Mouse (Mus musculus): ENCODE results near the gene Rhpn2.
A peak's percentile ranks its signal among the peaks of the same experiment; 100 is the strongest.

The Rhpn2 gene

GRCm38 (mm10) chr7:35349022-35349421, 15.1 kb downstream of the Rhpn2 start:
- no peak for DNase-seq

- DNase-seq, result no peak
Observed at GRCm38 (mm10) chr7:35349886-35350684, 16.1 kb downstream of the Rhpn2 start.

DNA sequence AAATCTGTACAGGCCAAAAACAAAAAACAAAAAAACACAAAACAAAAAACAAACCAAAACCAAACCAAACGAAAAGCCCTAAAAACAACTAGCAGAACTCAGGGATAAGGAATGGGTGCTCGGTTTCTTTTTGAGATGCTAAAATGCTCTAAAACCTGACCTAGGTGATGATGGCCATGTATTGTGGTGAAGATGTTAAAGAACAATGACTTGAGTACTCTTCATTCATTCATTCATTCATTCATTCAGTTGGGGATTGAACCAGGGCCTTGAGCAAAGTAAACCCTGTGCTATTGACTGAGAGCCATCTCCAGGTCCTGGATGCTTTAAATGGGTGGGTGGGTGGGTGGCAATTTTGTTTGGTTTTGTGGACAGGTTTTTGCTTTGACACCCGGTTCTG, 17.2 kb downstream of the Rhpn2 start:
- DNase-seq, result no peak

- DNase-seq, result no peak
Observed at GRCm38 (mm10) chr7:35353306-35353705, 19.3 kb downstream of the Rhpn2 start.

- peak in 1 of 2 experiments; percentile 21 for DNase-seq
Observed at GRCm38 (mm10) chr7:35355303-35355872, 21.4 kb downstream of the Rhpn2 start.

DNA sequence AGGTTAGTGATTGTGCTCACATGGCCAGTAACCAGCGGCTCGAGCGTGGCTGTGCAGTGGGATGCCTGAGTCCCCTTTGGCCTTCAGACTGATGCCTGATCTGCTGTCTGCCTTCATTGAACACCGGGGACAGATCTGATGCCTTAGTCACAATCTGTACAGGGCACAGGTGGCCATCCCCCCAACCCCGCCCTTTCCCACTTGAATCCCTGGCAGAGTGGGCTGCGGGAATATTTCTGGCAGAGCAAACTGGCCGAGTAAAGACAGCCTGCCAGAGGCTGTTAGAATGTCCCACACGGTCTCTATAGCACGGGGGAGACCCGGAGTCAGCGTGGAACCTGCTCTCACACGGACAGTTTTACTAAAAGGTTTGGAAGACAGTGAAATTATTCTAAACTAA, 23.7 kb downstream of the Rhpn2 start:
- DNase-seq, result peak; percentile 25 to 35

DNA sequence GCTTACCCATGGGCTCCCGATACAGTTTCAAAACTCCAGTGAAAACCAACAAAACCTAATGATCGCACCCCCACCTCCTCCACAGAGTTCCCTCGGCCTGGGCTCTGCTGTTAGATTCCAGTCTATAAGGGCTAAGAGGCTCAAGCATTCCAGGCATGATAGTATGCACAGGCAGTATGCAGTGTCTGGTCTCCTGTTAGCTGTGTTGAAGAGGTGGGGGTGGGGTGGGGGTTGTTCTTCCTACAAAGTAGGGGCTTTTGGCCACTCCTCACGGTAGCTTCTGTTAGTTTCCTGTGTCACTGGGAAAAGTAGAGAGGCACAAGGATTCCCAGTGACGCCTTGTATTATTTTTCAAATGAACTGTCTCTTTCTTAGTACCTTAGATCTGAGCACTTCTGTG, 28.3 kb downstream of the Rhpn2 start:
- DNase-seq, result no peak

DNA sequence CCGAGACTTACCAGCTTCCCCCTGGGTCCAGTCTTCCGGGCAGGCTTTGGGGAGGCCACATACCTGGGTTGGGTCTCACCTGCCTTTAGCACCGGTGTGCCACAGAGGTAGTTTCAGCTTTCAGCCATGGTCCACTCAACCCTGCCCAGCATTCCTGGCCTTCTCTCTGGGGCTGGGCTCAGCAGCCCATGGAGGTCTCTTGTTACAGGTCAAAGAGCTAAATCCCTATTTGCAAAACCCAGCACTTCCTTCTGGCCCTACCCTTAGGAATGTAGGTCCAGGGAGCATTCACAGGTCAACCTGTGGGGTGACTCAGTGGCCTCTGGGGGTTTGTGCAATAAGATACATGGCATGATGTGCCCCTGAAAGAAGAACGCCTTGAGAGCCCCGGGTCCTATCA, 28.9 kb downstream of the Rhpn2 start:
- no peak for DNase-seq

DNA sequence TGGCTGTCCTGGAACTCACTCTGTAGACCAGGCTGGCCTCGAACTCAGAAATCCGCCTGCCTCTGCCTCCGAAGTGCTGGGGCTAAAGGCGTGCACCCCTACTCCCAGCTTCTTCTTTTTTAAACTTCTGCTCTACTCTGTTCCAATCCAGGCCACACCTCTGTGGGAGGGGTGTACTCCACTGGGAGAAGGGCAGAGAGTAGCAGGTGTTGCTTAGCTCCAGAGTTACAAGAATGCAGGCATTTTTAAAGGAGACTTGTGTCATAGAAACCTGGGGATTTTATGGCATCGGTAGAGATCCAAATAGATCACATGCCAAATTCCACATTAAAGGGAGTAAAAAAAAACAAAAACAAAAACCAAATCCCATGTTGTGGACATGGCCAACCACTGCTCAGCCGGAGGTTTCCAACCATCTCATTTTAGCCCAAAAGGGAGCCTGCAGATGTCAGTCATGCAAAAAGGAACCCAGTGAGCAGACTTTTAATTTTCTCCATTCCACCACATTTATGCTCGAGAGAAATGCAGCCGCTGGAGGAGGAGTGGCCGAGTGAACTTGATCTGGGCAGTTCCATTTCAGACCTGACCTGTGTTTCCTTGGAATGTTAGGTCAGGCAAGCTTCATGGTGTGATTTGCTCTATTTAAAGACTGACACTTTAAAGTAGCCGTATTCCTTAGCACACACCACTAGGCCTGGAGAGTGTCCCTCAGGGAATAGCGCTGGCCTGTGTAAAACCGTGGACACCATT, 31.4 kb downstream of the Rhpn2 start:
- DNase-seq, result no peak

DNA sequence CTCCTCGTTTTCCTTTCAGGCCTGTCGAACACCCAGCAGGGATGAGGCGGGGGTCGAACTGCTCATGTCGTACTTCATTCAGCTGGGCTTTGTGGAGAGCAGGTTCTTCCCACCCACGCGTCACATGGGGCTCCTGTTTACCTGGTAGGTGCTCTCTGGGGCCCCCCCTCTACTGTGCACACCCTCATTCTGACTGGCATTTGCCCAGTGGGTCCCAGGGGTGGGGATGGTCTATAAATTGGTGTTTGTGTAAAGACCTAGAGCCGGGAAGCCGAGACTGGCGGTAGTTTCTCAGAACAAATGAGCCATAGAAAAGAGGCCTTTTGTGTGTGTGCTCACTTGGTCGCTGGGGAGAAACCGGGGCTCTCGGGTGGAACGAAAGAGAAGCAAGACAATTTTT, 37.1 kb downstream of the Rhpn2 start:
- DNase-seq, result no peak

DNA sequence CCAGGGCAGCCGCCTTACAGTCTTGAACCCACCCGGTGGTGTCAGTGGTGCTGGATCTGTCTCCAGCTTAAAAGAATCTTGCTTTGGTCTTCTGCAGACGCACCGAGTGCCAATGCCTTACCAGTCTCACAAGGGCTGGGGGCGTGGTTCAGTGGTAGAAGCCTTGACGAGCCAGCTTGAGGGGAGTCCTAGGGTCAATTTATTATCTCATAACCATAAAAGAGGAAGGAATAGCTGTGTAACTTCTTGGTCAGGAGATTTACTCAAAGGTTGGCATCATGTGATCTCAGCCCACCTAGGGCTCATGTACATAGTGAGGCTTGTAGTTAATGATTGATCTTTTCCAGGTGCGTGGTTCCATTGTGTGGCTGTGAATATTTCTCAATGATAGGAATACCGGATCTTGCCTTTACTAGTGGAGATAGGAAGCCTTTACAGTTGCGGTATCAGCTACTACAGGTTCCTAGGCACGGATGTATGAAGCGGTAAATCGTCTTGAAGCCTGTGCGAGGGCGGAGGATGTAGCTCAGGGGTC, 38.6 kb downstream of the Rhpn2 start:
- no peak for DNase-seq

GRCm38 (mm10) chr7:35373146-35373989, 39.4 kb downstream of the Rhpn2 start:
- peak in 1 of 2 experiments; percentile 21 for DNase-seq

- no peak for DNase-seq
Observed at GRCm38 (mm10) chr7:35374265-35374664, 40.3 kb downstream of the Rhpn2 start.

DNA sequence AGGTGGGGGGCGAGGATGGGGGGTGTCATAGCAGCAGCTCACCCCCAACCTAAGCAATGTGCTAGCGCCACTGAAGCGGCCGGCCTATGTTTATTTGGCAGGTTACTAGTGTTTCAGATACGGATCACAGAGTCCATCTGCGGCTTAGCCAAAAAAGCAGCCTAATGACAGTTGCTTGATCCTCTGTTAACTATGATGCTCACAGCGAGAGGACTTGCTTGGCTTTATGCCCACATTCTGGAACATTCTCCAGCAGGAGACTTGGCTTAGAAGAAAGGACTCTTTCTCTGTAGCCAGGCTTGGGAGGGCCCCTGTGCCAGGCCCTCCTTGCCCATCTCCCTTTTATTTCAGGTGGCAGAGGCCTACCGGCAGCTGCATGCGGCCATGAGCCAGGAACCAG, 42.7 kb downstream of the Rhpn2 start:
- peak; percentile 57 to 68 for DNase-seq

GRCm38 (mm10) chr7:35379492-35380119, 45.6 kb downstream of the Rhpn2 start:
- no peak for DNase-seq

- no peak for DNase-seq
Observed at GRCm38 (mm10) chr7:35380351-35380750, 46.4 kb downstream of the Rhpn2 start.

- DNase-seq, result no peak
Observed at GRCm38 (mm10) chr7:35381861-35382260, 47.9 kb downstream of the Rhpn2 start.

DNA sequence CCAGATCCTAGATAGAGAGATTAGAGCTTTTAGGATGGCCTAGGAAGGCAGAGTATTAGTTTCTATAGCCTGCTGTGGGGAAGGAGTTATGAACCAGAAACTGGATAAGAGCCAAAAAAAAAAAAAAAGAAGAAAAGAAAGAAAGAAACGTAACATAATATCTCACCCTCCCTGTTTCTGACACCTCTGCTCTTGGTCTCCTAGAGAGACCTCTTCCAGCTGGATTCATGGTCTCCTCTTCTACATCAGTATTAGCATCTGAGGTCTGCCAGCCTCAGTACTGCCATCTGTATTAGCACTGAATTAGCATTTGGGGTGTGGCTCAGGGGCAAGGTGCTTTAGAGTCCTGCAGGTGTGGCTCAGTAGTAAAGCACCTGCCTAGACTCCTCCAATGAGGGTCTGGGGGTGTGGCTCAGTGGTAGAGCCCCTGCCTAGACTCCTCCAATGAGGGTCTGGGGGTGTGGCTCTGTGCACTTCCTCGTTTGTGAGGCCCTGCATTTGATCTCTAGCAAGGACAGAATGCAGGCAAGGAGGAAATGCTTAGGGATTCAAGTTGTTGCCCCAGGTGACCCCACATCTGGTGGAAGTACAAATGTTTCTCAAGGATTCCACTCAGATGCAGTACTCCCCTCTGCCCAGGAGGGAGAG, 48.9 kb downstream of the Rhpn2 start:
- no peak for DNase-seq

DNA sequence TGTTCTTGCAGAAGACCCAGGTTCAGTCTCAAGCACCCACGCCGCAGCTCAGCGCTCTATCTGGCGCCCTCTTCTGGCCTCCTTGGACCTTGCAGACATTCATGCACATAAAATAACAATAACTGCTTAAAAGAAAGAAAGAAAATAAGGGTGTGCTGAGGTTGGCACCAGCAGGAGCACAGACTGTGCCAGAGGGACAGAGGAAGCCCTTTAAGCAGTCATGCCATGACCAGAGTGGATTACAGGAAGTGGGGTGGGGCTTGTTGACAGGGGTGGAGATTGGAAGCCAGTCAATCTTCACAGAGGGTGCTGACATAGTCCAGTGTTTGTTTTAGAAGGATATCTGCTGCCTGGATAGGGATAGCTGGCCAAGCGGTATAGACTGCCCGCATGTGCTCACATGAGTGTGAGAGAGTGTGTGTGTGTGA, 52.6 kb downstream of the Rhpn2 start:
- peak in 1 of 2 experiments; percentile 15 for DNase-seq

- no peak for DNase-seq
Observed at GRCm38 (mm10) chr7:35388694-35389093, 54.7 kb downstream of the Rhpn2 start.

GRCm38 (mm10) chr7:35392935-35393334, 59.0 kb downstream of the Rhpn2 start:
- DNase-seq, result peak; percentile 27 to 61

All from cerebellum, postnatal 25 days (tissue).